Mouse (Mus musculus) forebrain, embryonic 16.5 days (tissue): ENCODE results near the gene A230050P20Rik. TPM values are rescaled to one million over a fixed set of nuclear protein-coding genes. Genes with fewer than 3 reads are reported as not detected.
A peak's percentile ranks its signal among the peaks of the same experiment; 100 is the strongest.

Experiments used
- ATAC-seq: fragments of 200-750 bp; cut with Nextera tagmentation; 2 replicates; pipeline ENCODE4 v1.8.0; 2017; ENCODE audit warnings: mild to moderate bottlenecking, moderate library complexity
- H3K27ac ChIP-seq: fragments of 300-500 bp; sonication (generic); 2 replicates; pipeline ENCODE4 v1.5.1; 2014; ENCODE audit warnings: low read length, control low read depth
- H3K27me3 ChIP-seq: fragments of 300-500 bp; sonication (generic); replicated peaks from 2 replicates; pipeline ENCODE4 v1.6.1; 2014; ENCODE audit warnings: low read length; ENCODE audit not compliant: control insufficient read depth, insufficient read depth
- H3K36me3 ChIP-seq: fragments of 300-500 bp; sonication (generic); 2 replicates; pipeline ENCODE4 v1.6.1; 2014; ENCODE audit not compliant: control insufficient read depth, insufficient read depth
- H3K4me1 ChIP-seq: fragments of 300-500 bp; sonication (generic); replicated peaks from 2 replicates; pipeline ENCODE4 v1.6.1; 2014; ENCODE audit warnings: low read length; ENCODE audit not compliant: control insufficient read depth, insufficient read depth
- H3K4me2 ChIP-seq: fragments of 300-500 bp; sonication (generic); 2 replicates; pipeline ENCODE4 v1.6.1; 2014; ENCODE audit warnings: mild to moderate bottlenecking, low read length, control low read depth
- H3K4me3 ChIP-seq: fragments of 300-500 bp; sonication (generic); replicated peaks from 2 replicates; pipeline ENCODE4 v1.5.1; 2014; ENCODE audit warnings: mild to moderate bottlenecking, low read length, control low read depth
- H3K9ac ChIP-seq: fragments of 300-500 bp; sonication (generic); replicated peaks from 2 replicates; pipeline ENCODE4 v1.6.1; 2014; ENCODE audit warnings: low read depth, low read length, control low read depth
- H3K9me3 ChIP-seq: fragments of 300-500 bp; sonication (generic); 2 replicates; pipeline ENCODE4 v1.6.1; 2016; ENCODE audit warnings: low read length; ENCODE audit not compliant: control insufficient read depth
- WGBS: fragments of 180-500 bp; shearing (Covaris S2); extraction: QIAGEN DNeasy Blood & Tissue Kit; methylation state at CpG from one replicate; pipeline ENCODE4 v1.1.7; 2014; 5-methylcytosine and 5-hydroxymethylcytosine counted together
- polyA plus RNA-seq: library from polyadenylated mRNA; unstranded; fragments of >200 nt; fragmentation: Nextera tagmentation; extraction: Ambion mirVana; gene quantifications from 2 replicates; pipeline ENCODE4 v1.2.1, GENCODE M21; 2015

A230050P20Rik gene
- polyA plus RNA-seq, 1 experiment from 2014 or later = 8.8 TPM

DNA sequence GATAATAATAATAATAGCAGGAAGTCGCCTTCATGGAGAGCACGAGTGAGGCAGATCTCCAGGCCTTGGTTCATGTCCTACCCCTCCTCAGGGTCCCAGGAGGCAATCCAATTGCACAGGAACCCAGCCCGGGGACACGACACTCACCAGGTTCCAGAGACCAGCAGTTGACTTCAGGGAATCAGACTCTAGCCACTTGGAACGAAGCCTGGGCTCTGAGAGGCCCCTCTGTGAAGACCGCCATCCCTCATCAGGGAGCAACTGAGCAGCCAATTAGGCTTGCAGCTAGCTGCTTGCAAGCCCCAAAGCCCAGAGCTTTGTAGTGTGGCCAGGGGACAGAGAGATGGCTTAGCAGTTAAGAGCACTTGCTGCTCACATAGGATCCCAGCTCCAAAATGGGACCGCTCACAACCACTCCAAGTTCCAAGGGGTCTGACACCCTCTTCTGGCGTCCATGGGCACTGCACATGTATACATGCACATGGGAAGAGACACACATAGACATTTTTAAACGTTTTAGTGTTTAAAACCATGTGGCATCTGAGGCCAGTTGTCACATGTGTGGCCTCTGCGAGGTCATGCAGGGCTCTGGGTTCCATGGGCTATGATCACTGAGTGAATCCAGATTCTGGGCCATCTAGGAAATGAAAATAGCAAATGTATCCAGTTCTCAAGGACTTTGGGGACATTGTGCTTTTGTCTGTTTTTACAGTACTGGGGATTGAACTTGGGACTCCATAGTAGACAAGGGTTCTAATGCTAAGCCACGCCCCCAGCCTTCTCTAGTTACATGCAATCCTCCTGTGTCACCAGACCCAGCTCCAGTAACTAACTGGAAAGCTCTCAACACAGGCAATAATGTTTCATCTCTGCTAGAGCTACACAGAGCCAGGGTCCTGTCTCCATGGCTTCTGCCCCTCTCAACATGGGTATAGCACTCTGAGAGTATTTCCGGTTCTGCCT is 2.0 kb downstream of the A230050P20Rik start:
- Histone ChIP-seq H3K4me1 (no peaks in the 10 kb centered on the region), H3K4me3 (no peak overlapping the region), H3K4me2 (no peak overlapping the region), H3K9me3 (no peaks in the 10 kb centered on the region), H3K27ac (no peak overlapping the region), H3K36me3 (no peaks in the 10 kb centered on the region), H3K9ac (no peak overlapping the region), H3K27me3 (peaks cover 31% of the 10 kb centered on the region)
- no peak for ATAC-seq
- 74% methylated on average over 12 of the region's 12 CpGs for WGBS

DNA sequence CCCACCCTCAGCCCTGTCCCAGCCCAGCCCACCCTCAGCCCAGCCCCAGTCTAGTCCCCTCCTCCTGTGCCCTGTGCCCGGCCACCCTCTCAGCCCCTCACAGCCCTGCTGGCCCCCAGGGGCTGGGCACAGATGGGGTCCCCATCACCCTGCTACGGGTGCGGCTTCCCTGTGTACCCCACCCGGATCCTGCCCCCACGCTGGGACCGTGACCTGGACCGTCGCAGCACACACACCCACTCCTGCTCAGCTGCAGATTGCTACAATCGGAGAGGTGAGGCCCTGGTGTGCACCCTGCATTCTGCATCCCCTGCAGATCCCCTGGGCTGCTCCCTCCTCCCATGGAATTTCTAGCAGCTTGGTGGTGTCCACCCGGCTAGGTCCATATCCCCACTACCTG is 4.5 kb downstream of the A230050P20Rik start:
- no peak overlapping the region for H3K27ac ChIP-seq
- no peak overlapping the region for H3K9ac ChIP-seq
- no peak overlapping the region for H3K4me3 ChIP-seq
- H3K9me3 ChIP-seq = no peaks in the 10 kb centered on the region
- ATAC-seq = no peak
- no peaks in the 10 kb centered on the region for H3K36me3 ChIP-seq
- peaks cover 3% of the 10 kb centered on the region for H3K4me1 ChIP-seq
- H3K27me3 ChIP-seq = peaks cover 23% of the 10 kb centered on the region
- H3K4me2 ChIP-seq = no peak overlapping the region
- WGBS = 88% methylated on average over 10 of the region's 10 CpGs

DNA sequence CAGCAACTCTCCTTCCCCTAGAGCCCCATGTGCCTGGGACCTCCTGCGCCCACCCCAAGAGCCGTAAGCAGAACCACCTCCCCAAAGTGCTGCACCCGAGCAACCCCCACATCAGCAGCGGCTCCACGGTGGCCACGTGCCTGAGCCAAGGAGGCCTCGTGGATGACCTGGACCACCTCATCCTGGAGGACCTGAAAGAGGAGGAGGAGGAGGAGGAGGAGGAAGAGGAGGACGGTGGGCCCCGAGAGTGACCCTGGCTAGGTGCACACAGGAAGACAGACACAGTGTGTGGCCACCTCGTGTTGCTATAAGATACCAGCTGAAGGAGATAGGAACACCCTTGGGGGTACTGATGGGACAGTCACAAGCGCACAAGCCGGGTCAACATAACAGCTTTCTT is 5.1 kb downstream of the A230050P20Rik start:
- peaks cover 19% of the 10 kb centered on the region for H3K27me3 ChIP-seq
- H3K36me3 ChIP-seq = no peaks in the 10 kb centered on the region
- no peak overlapping the region for H3K4me3 ChIP-seq
- ATAC-seq = no peak
- WGBS = 90% methylated on average over 12 of the region's 12 CpGs
- H3K4me2 ChIP-seq = no peak overlapping the region
- H3K9me3 ChIP-seq = no peaks in the 10 kb centered on the region
- H3K27ac ChIP-seq = no peak overlapping the region
- H3K4me1 ChIP-seq = peaks cover 3% of the 10 kb centered on the region
- no peak overlapping the region for H3K9ac ChIP-seq

DNA sequence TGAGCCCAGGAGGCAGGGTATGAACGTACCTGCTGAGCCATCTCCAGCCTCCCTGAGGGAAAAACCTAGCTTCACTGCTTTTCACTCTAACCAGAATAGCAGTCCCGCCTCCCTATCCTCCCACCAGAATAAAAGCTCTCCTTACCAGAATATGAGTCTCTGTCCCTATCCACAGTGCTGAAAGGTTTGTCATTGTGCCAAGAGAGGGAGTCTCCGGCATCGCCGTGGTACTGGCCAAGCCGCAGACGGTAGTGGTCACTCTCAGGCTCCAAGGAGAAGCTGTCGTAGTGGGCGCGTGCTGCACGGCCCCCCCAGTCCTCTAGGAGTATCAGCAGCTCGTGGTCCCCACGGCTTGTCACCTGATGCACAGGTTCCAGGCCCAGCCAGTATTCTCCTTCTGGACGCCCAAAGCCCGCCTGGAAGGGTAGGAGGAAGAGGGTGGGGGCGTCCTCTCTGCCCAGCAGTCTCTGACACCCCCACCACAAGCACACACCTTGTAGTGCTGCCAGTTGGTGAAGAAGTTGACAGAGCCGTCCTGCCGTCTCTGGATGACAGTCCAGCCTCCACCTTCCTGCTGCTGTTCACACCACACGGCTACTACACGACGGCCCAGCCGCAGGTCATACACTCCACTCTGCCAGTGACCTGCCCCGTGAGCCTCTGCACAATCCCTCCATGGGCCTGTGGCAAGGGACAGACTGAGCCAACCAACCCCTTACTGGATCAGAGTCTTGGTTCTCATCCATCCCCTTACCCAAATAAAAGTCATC is 6.8 kb downstream of the A230050P20Rik start:
- WGBS = 67% methylated on average over 23 of the region's 23 CpGs
- no peak overlapping the region for H3K9ac ChIP-seq
- no peaks in the 10 kb centered on the region for H3K36me3 ChIP-seq
- peaks cover 7% of the 10 kb centered on the region for H3K27me3 ChIP-seq
- no peak overlapping the region for H3K4me2 ChIP-seq
- H3K27ac ChIP-seq = no peak overlapping the region
- no peak for ATAC-seq
- no peak overlapping the region for H3K4me3 ChIP-seq
- H3K4me1 ChIP-seq = peaks cover 3% of the 10 kb centered on the region
- H3K9me3 ChIP-seq = no peaks in the 10 kb centered on the region

DNA sequence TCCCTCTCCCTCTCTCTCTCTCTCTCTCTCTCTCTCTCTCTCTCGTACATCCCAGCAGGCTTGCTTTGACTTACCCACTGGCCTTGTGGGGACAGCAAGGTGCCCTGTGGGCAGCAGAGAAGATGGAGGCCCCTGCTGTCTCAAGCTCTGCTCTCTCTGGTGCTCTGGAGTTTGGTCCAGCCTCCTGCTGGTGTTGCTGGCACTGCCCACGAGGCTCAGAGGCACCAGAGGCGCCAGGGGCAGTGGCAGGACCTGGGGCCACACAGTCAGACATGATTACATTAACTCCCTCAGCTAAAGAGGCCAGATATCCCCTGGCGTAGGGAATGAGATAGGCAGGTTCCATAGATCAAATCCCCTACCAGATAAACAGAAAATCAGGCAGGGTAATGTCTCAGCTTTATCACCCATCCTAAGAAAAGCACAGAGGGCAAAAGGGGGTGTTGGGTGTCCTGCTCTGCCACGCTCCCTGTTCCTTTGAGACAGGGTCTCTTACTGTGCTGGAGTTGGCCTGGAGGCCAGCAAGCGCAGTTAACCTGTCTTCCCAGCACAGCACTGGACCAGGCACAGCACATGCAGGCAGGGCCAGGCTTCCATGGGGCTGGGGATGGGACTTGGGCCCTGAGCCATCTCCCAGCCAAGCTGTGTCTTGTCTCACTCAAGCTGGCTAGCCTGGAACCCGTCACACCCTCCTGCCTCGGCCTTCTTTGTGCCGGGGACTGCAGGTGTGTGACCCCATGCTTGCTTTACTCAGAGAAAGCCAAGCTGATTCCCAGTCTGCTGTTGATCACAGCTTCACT is 8.1 kb downstream of the A230050P20Rik start:
- H3K4me1 ChIP-seq = peaks cover 3% of the 10 kb centered on the region
- no peaks in the 10 kb centered on the region for H3K27me3 ChIP-seq
- no peak overlapping the region for H3K4me3 ChIP-seq
- H3K9me3 ChIP-seq = no peaks in the 10 kb centered on the region
- H3K27ac ChIP-seq = no peak overlapping the region
- H3K9ac ChIP-seq = no peak overlapping the region
- WGBS = 71% methylated on average over 8 of the region's 9 CpGs
- ATAC-seq = no peak
- no peak overlapping the region for H3K4me2 ChIP-seq
- no peaks in the 10 kb centered on the region for H3K36me3 ChIP-seq

DNA sequence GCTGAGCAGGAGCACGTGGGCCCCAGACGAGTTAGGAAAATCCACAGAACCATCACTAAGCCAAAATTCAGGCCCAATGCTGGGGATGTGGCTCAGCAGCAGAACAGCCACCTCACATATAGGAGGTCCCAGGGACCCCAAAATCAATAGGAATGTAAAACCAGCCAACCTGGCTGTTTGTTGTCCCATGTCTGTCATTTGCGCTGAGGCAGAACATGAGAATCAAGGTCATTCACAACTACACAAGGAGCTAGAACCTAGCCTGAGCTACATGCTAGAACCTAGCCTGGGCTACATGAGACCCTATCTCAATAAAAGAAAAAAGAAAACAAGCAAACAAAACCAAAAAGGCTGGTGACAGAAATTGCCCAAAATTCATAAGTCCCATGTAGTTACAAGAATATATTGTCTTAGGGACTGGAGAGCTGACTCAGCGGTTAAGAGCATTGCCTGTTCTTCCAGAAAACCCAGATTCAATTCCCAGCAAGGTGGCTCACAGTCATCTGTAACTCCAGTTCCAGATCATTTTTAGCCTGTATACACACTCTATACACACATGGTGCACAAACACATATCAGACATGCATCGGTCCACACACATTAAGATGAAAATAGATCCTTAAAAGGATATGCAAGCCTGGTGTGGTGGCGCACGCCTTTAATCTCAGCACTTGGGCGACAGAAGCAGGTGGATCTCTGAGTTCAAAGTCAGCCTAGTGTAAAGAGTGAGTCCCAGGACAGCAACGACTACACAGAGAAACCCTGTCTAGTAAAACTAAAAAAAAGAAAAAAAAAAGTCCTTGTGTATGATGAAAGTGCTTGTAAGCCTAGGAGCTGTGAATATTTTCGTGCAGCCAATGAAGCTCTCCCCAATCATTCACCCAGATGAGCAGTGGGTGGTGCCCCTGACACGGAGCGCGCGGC is 8.9 kb downstream of the A230050P20Rik start:
- Histone ChIP-seq H3K4me2 (peak overlapping the region; percentile 69), H3K27ac (peak overlapping the region; percentile 96), H3K27me3 (no peaks in the 10 kb centered on the region), H3K9ac (peak overlapping the region; percentile 74), H3K4me3 (peak overlapping the region; percentile 56), H3K36me3 (no peaks in the 10 kb centered on the region), H3K4me1 (peaks cover 3% of the 10 kb centered on the region), H3K9me3 (no peaks in the 10 kb centered on the region)
- WGBS = 34% methylated on average over 14 of the region's 14 CpGs
- no peak for ATAC-seq

DNA sequence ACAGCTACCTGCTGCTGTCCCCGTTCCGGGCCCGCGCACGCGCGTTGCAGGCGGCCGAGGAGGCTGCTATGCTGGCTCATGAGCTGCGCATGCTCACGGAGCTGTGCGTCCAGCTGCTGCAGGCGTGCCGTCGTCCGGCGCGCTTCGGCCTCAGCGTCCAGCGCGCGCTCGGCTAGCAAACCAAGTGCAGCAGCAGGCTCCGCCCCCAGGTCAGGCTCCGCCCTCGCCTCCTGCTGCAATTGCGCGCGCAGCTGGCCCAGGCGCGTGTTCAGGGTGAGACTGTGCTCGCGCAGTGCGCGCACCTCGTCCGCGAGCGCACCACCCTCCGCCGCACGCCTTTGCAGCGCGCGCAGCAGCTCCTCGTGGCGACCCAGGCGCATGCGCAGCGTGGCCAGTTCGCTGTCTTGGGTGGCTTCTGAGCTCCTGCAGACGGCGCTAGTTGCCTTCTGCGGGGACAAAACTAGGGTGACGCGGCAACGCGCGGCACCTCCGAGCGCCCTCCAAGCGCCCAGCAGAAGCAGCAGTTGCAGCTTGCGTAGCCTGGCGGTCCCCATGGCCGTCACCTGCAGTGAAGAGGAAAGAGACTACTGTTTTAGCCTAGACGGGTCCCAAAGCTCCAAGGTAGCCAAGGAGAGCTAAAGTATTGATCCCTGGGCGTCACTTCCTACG is 9.7 kb downstream of the A230050P20Rik start:
- Histone ChIP-seq H3K4me2 (peak overlapping the region; percentile 78), H3K36me3 (no peaks in the 10 kb centered on the region), H3K27ac (peak overlapping the region; percentile 96), H3K4me1 (peaks cover 3% of the 10 kb centered on the region), H3K27me3 (no peaks in the 10 kb centered on the region), H3K4me3 (peak overlapping the region; percentile 56), H3K9me3 (no peaks in the 10 kb centered on the region), H3K9ac (peak overlapping the region; percentile 74)
- peak; percentile 94 for ATAC-seq
- under 1% methylated on average over 69 of the region's 69 CpGs for WGBS

DNA sequence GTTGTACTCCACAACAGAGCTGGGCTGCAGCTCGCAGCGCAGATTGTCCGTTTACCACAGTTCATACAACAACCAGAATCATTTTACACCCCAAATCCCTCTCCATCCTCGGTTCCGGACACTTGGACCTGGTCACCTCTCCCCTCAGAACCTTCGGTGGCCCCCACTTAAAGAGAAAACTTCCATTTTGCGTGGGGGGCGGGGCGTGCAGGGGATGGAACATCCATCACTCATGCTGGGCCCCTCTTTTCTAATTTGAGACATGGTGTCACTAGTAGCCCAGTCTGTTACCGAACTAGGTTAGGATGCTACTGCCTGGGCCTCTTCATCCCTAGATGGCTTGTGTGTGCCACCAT is 10.2 kb downstream of the A230050P20Rik start:
- peak overlapping the region; percentile 74 for H3K9ac ChIP-seq
- H3K4me1 ChIP-seq = peaks cover 3% of the 10 kb centered on the region
- H3K9me3 ChIP-seq = no peaks in the 10 kb centered on the region
- no peaks in the 10 kb centered on the region for H3K27me3 ChIP-seq
- no peaks in the 10 kb centered on the region for H3K36me3 ChIP-seq
- 24% methylated on average over 10 of the region's 10 CpGs for WGBS
- peak; percentile 2; the same call in 1 of the 2 replicates for ATAC-seq
- peak overlapping the region; percentile 78 for H3K4me2 ChIP-seq
- H3K4me3 ChIP-seq = peak overlapping the region; percentile 56
- H3K27ac ChIP-seq = peak overlapping the region; percentile 96
